Mouse (Mus musculus) kidney, adult 11 months (tissue): Measurements from ENCODE around the gene Slc35b4.

Experiments
- DNase-seq: peaks from one replicate; pipeline ENCODE4 v3.0.0; 2022

Slc35b4 gene

GRCm38 (mm10) chr6:34176864-34177247, at the start of gene Slc35b4:
TSS of gene Slc35b4 (minus strand) at chr6:34177111.
- DNase-seq: peak; percentile 97

- no peak for DNase-seq
Observed at GRCm38 (mm10) chr6:34225004-34225599, 48.2 kb upstream of the Slc35b4 start.

- no peak for DNase-seq
Observed at GRCm38 (mm10) chr6:34216450-34217319, 39.8 kb upstream of the Slc35b4 start.

- DNase-seq: no peak
Observed at GRCm38 (mm10) chr6:34205754-34206153, 28.8 kb upstream of the Slc35b4 start.

DNA sequence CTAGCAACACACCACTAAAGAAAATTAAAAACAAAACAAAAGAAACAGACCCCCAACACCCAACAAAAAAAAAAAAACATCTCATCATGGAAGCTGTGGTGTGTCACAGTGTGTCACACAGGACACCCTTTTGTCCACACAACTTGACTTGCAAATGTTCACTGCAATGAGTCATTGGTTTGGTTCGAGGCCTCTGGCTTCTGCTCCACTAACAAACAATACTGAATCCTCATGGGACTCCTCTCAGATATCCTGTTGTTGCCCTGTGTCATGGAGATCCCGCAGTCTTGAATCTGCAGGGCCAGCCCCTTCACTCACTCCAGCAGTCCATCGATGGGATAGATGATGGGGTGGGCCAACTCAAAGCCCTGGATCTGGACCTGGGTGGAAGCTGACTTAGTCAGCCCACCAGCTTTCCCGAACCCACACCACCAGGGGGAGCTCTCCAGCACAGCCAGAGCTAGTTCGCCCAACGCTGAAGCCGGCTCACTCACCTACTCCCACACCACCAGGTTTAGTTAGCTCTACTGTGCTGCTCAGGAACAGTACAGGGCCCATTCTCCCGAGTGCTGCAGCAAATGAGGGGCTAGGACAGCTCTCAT, 28.2 kb upstream of the Slc35b4 start:
- no peak for DNase-seq

DNA sequence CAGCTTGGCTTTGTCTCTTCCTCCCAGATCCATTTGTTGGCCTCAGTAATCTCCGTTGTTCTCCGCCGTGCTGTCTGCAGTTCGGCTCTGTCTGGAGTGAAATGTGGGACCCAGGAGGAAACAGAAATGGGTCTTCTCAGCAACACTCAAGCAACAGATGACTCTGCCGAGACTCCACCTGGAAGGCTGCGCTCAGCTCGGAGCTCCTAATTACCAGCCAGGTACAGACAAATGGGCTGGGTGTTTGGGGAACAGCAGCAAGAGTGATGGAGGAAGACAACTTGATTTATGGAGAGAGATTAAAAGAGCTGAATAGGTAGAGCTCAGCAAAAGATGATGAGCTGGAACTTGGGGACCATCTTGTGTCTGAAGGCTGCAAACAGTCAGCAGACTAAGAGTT, 26.6 kb upstream of the Slc35b4 start:
- DNase-seq: no peak

GRCm38 (mm10) chr6:34194981-34195380, 18.1 kb upstream of the Slc35b4 start:
- DNase-seq: no peak

DNA sequence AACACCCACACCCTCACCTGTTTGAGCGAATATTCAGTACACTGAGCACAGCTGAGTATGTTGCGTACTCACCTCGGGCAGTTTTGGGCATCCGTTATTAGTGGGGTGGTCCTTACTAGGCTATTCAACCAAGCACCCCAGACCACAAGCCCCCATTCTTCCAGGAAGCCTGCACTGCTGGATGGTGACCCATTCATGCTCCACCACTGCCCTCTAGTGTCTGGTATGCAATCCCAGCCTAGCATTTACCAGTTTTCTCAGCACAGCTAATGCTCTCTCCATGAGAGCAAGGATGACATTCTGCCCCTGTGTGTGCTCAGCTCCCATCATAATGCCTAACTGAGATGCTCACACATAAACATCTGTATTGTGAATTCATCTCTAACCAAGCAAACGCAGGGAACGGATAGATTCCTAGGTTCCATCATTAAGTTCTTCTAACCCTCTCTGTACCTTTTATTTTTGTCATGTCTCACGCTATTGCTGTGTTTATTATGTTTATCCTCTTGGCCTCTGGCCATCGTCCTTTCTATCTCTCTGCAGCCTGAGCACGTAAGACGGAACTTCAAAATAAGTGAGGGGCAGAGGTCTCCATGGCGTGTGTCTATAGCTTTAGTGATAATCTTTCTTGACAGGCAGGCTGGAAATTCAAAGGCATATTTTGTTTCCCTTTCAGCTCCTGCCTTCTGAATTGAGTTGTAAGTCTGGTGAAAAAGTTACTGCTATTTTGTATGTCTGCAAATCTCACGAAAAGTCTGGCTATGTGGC, 17.0 kb upstream of the Slc35b4 start:
- peak; percentile 48 for DNase-seq

- DNase-seq: no peak
Observed at GRCm38 (mm10) chr6:34191401-34191800, 14.5 kb upstream of the Slc35b4 start.

GRCm38 (mm10) chr6:34189494-34189893, 12.6 kb upstream of the Slc35b4 start:
- DNase-seq: no peak

- peak; percentile 23 for DNase-seq
Observed at GRCm38 (mm10) chr6:34187986-34188599, 11.2 kb upstream of the Slc35b4 start.

- DNase-seq: no peak
Observed at GRCm38 (mm10) chr6:34187273-34187863, 10.5 kb upstream of the Slc35b4 start.

- DNase-seq: no peak
Observed at GRCm38 (mm10) chr6:34183326-34183725, 6.4 kb upstream of the Slc35b4 start.

- no peak for DNase-seq
Observed at GRCm38 (mm10) chr6:34181961-34182360, 5.0 kb upstream of the Slc35b4 start.

- no peak for DNase-seq
Observed at GRCm38 (mm10) chr6:34179911-34180310, 3.0 kb upstream of the Slc35b4 start.

DNA sequence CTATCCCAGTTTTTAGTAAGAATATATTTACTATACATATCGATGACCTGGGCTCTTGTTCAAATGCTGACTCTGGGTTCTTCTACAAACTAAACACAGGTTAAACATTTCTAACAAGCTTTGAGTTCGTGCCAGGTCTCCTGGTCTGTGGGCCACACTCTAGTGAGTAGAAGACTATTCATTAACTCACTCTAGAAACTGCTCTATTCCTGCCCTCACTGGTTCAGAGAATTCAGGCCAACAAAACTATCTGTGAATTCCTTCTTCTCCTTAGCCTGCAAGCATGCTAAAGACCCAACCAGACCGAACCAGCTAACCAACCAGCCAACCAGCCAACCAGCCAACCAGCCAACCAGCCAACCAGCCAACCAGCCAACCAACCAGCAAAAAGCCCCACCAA, 2.1 kb upstream of the Slc35b4 start:
- DNase-seq: peak; percentile 84

DNA sequence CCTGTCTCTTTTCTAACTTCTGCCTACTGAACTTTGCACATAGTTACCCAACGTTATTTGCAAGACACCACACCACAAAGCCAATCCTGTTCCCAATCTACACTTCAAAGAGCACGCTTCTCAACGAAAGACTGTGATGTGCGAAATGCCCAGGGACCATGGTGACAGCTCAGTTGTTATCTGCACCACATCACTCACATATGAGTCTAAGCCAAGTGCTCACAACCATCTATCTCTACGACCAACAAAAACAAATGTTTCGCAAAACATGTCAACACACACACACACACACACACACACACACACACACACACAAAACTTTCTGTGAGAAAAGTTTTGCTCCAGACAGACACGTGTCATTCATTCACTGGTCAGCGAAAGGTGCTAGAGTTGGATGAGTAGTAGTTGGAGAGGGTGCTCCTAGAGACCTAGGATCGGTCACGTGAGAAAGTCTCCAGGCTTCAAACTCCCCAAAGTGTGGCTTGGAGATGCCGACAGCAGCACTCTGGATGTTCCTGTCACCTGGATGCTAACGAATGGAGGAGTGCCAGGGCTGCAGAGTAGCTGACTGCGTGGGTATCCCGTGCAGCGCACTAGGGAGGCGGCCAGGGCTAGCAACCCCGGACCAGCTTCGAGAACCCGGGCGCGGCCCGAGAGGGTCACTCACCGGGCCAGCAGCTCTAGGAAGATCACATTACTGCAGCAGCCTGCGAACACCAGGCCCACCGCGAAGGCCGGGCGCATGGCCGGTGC, 624 bp downstream of the Slc35b4 start:
- DNase-seq: no peak

DNA sequence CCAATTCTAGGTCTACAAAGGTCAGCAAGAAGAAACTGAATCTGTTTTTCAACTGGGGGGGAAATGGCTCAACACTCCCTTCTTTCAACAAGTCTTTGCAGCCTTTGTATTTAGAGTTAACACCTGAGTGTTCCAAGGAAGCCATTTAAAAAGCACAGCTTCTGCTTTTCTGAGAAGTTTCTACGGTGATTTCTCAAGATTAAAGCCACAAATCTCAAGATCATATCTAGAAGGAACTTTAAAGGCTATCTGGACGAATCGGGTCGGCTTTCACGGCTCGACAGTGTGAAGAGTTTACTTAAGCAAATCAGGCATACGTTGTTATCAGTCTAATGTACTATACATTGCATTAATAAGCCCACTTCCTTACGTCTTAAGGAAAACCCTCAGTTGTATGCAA, 2.2 kb downstream of the Slc35b4 start:
- no peak for DNase-seq

DNA sequence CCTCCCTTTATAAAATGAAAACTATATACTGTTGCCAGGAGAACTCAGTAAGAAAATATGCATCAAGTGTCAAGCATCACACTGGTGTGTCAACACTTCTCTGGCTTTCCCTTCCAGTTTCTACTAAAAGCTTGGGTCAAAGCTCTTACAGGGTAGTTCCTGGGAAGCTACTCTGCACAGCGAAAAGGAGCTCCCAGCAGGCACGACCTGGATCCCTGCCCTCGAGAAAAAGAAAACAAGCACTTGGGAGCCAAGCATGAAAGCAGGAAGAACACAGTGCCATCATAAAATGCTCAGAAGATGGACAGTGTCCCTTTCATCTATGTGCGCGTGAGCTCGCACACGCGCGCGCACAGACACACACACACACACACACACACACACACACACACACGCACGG, 3.7 kb downstream of the Slc35b4 start:
- no peak for DNase-seq

DNA sequence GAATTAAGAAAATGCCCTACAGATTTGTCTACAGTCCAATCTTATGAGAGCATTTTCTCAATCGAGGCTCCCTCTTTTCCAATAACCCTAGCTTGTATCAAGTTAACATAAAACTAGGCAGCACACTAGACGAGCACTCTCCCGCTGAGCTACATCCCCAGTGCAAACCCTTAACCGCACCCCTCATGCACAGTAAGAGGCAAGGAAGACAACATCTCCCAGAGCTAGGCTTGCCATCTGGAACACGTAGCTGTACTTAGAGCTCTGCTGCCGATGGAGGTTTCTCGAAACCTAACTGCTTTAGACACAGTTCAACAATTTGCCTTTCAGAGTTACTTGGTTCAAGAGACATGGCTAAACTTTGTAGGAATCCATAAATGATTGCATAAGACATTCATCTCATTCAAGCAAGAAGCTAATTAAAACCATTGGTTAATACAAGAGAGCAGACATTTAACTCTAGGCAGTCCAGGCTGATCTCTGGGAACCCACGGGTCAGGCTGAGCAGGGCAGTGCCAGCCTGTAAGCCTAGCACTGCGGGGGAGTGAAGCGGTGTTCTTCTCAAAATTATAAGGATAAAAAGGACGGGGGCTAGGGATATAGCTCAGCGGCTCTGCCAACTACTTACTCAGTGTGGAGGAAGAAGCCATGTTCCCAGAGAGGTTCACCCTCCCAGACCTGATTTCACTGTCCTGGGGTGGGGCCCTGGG, 5.0 kb downstream of the Slc35b4 start:
- DNase-seq: peak; percentile 48
